Mouse (Mus musculus) MEL (cell line): ENCODE measurements around the gene AC170998.1.

ENCODE experiments used
- BHLHE40 ChIP-seq: IDR thresholded peaks from 2 replicates; pipeline ENCODE4 v1.6.1; 2012; ENCODE audit warnings: low read depth, mild to moderate bottlenecking, inconsistent platforms, low read length, improper control_type of control experiment, borderline replicate concordance
- CHD2 ChIP-seq: IDR thresholded peaks from 2 replicates; pipeline ENCODE4 v1.6.1; 2011; ENCODE audit warnings: low read length, improper control_type of control experiment
- CTCF ChIP-seq, 3 experiments: IDR thresholded peaks in 2 of 3; conservative IDR thresholded peaks in 1 of 3; 2 replicates each; pipeline ENCODE4 v1.5.1; 2011 to 2012; ENCODE audit warnings: low read length in 3 of 3, low read depth in 2 of 3, mild to moderate bottlenecking in 2 of 3, improper control_type of control experiment in 1 of 3, inconsistent platforms in 1 of 3, mixed read lengths in 1 of 3, moderate library complexity in 1 of 3; ENCODE audit not compliant: control insufficient read depth in 1 of 3, insufficient read depth in 1 of 3, poor library complexity in 1 of 3, severe bottlenecking in 1 of 3
- E2F4 ChIP-seq: IDR thresholded peaks from 2 replicates; pipeline ENCODE4 v1.6.1; 2011; ENCODE audit warnings: low read depth, low read length, improper control_type of control experiment, borderline replicate concordance
- EP300 ChIP-seq, 2 experiments: IDR thresholded peaks; 2 replicates each; pipeline ENCODE4 v1.6.1; 2011; ENCODE audit warnings: improper control_type of control experiment in 2 of 2, low read length in 2 of 2, low read depth in 1 of 2, mild to moderate bottlenecking in 1 of 2
- ETS1 ChIP-seq: IDR thresholded peaks from 2 replicates; pipeline ENCODE4 v1.6.1; 2012; ENCODE audit warnings: low read depth, mild to moderate bottlenecking, inconsistent platforms, low read length, improper control_type of control experiment, moderate library complexity
- JUND ChIP-seq: IDR thresholded peaks from 2 replicates; pipeline ENCODE4 v1.6.1; 2011; ENCODE audit warnings: low read depth, mild to moderate bottlenecking, improper control_type of control experiment, low read length
- MAFK ChIP-seq: IDR thresholded peaks from 2 replicates; pipeline ENCODE4 v1.6.1; 2011; ENCODE audit warnings: low read depth, mild to moderate bottlenecking, low read length, improper control_type of control experiment, borderline replicate concordance
- MYC ChIP-seq: IDR thresholded peaks from 2 replicates; pipeline ENCODE4 v1.6.1; 2011; ENCODE audit warnings: low read depth, mild to moderate bottlenecking, low read length, improper control_type of control experiment, moderate library complexity
- POLR2A ChIP-seq, 2 experiments: IDR thresholded peaks; 2 replicates each; pipeline ENCODE4 v1.6.1; 2011 to 2012; ENCODE audit warnings: low read length in 2 of 2, mild to moderate bottlenecking in 2 of 2, control low read depth in 1 of 2, improper control_type of control experiment in 1 of 2, low read depth in 1 of 2, moderate library complexity in 1 of 2; ENCODE audit not compliant: control insufficient read depth in 1 of 2, insufficient read depth in 1 of 2, poor library complexity in 1 of 2
- SMC3 ChIP-seq: IDR thresholded peaks from 2 replicates; pipeline ENCODE4 v1.6.1; 2011; ENCODE audit warnings: low read depth, low read length, improper control_type of control experiment
- UBTF ChIP-seq: IDR thresholded peaks from 2 replicates; pipeline ENCODE4 v1.6.1; 2012; ENCODE audit warnings: low read depth, mild to moderate bottlenecking, inconsistent platforms, low read length, improper control_type of control experiment, moderate library complexity, borderline replicate concordance; ENCODE audit not compliant: insufficient read depth
- ZC3H11A ChIP-seq: IDR thresholded peaks from 2 replicates; pipeline ENCODE4 v1.6.1; 2012; ENCODE audit warnings: low read depth, mild to moderate bottlenecking, inconsistent platforms, low read length, improper control_type of control experiment

GRCm38 (mm10) chr17:28743916-28744315 lies 18.0 kb downstream of the AC170998.1 start:
- TF ChIP-seq POLR2A (IDR thresholded peaks at IDR 0.05; ENCODE audit: control insufficient read depth in 1 of 2, insufficient read depth in 1 of 2, low read depth in 1 of 2, low read length in 2 of 2, poor library complexity in 1 of 2) = no peak
- peak; percentile 30 to 60 (median 56); a peak in 5 of 6 replicates for TF ChIP-seq CTCF (IDR thresholded peaks at IDR 0.05 in 2 of 3, conservative IDR thresholded peaks at IDR 0.05 in 1 of 3; ENCODE audit: control insufficient read depth in 1 of 3, insufficient read depth in 1 of 3, low read depth in 2 of 3, low read length in 3 of 3, poor library complexity in 1 of 3, severe bottlenecking in 1 of 3)
- no peak for TF ChIP-seq BHLHE40
- TF ChIP-seq MYC = no peak
- TF ChIP-seq SMC3 = peak; percentile 60
- no peak for TF ChIP-seq E2F4
- TF ChIP-seq JUND = no peak
- TF ChIP-seq ZC3H11A = peak; percentile 27; the same call in 1 of the 2 replicates
- TF ChIP-seq ETS1 = no peak
- no peak for TF ChIP-seq EP300 (IDR thresholded peaks at IDR 0.05; ENCODE audit: low read depth in 1 of 2, low read length in 2 of 2)
- TF ChIP-seq CHD2 = no peak
- no peak for TF ChIP-seq UBTF
- TF ChIP-seq MAFK = no peak
